Mouse (Mus musculus): Measurements from ENCODE around the gene Neurog2. TPM values are rescaled to one million over a fixed set of nuclear protein-coding genes. Genes with fewer than 3 reads are reported as not detected.

Neurog2 gene
- total RNA-seq, 2 experiments from 2014 or later, result not detected

DNA sequence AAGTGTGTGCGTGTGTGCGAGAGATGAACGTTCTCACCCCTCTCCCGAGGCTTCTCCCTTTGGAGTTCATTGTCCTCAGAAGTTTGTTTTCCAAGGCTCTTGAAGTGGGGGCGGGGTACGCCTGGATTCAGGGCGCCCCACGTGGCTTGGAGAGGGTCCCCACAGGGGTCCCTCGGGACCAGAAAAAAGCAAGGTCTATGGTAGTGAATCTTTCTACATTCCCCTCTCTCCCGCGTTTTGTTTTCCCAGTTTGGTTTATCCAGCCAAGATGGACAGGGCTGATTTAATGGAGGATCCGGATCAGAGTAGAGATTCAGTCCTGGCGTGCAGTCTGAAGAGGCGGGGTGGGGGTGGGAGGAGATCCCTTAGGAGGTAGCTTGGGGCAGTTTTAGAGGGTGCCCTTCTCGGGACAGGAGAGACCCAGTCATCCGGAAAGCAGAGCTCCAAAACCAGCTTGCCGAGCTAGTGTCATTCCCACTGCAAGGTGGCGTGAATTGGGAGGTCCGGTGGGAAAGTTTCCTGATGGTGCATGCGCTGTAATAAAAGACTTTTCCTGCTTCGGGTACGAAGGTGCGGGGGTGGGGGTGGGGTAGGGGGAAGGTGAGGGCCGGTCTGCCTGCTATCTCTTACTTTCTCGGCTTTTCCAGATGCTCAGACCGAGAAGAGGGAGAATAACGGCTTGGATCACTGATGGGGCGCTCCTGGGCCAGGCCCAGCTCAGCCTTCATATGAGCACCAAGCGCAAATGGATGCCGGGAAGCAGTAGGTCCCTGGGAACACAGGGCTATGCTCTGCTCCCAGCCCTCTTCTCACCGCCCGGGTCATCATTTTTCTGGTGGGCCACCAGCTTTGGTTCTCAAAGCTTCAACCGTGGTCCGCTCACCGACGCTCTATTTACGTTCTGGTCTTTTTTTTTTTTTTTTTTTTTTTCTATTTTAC, 8.1 kb downstream of the Neurog2 start:
- intact Hi-C loops (cut with DNase I; ENCODE audit: low total_unique reads), result no loop called here
- DNase-seq, result no peak

DNA sequence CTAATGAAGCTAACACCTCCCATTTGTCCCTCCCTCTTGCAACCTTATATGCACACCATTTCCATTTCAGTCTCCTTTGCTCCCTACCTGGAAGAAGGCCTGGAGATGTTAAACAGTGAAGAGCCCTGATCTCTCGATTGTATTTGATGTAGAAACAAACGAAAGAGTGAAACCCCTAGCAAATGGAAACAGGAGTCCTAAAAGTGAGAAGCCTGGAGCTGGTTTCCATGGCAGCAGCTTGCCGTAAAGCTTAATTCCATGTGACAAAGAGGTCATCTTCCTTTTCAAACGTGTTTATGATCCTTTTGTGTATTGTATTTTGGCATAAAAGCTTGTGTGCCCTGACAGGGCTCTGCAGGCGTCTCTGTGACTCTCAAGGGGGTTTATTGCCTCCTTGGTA, 9.3 kb downstream of the Neurog2 start:
- intact Hi-C loops (cut with DNase I; ENCODE audit: low total_unique reads), result no loop called here

DNA sequence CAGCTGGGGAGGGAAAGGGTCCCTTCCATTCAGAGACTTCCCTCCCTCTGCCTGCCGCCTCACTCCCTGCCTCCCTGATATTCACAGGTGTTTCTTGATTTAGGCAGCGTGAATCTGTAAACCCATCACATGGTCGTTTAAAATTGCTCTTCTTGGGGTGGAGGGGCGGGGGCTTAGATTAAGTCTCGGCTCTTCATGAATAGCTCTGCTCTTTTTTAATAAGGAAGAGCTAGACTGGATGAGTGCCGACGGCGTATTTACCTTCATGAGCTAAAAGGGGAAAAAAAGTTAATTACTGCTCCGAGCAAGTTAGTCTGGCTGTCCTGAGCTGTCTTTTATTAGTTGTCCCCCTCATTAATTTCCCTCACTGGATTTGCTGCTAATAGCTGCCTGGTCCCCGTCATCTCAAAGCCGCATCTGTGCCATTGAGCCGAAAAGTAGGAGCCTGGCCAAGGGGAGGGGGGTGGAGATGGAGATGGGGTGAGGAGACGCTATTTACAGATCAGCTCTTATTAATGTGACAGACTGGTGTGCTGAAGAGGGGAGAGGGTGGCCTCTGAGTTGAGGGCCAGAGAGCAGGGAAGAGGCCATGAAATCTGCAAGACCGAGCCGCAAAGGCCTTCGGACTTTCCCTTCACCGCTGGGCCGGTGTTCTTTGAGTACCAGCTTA, 13.4 kb downstream of the Neurog2 start:
- intact Hi-C loops (cut with DNase I; ENCODE audit: low total_unique reads), result no loop called here
- DNase-seq, result no peak

More for the DNA sequence above, 9.3 kb downstream of the Neurog2 start:
- DNase-seq, result no peak

DNA sequence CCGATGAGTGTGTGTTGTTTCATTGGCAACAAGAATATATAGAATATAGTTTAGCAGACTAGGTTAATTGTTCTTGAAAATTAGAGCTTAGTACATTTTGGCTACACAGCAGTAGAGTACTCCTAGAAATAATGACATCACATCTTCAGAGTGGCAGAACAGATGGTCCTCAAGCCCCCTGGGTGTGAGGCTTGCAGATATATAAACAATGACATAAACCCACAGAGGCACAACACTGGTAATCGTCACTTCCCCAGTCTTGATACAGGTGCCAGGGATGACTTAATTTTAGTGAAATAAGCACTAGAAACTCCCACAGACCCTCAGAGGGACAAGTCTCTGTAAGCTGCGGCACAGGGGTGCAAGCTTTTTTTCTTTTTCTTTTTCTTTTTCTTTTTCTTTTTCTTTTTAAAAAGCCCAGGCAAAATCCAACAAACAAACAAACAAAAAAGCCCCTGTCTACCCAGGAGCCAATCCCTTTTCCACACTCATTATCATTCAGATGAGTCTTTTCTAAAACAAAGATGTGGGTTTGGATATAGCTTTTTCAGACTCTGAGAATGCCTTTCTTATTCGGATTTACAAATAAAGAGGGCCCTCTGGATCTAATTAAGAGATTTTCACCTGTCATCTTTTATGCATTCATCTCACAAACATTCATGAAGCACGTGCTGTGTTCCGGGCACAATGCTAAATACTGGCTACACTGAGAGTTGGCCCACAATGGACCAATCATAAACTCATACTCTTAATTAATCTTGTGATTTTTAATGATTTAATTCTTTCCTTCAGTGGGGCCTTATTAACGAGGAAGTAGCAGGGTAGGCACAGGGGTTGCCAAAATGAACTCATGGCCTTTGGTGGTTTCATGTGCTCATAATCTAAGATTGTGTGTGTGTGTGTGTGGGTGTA, 19.1 kb downstream of the Neurog2 start:
- no peak for DNase-seq
- intact Hi-C loops (cut with DNase I; ENCODE audit: low total_unique reads), result no loop called here

DNA sequence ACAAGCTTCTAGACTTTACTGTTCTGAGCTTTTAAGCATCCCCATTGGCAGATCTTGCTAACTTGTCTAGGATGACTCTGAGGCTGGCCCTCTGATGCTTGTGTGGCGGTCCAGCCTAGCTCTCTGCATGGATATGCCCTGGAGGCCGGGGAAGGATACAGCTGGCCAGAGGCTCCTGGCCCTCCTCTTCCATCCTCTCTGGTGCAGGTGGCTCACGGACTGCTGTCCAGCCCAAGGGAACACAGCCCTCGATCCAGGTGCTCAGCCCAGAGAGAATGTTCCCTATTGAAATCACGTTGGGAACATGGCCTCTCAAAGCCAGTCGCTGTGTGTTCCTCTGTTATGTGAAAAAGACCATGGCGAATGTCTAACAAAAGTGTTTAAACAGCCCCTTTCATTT, 27.8 kb downstream of the Neurog2 start:
- DNase-seq, result no peak
- intact Hi-C loops (cut with DNase I; ENCODE audit: low total_unique reads), result no loop called here

DNA sequence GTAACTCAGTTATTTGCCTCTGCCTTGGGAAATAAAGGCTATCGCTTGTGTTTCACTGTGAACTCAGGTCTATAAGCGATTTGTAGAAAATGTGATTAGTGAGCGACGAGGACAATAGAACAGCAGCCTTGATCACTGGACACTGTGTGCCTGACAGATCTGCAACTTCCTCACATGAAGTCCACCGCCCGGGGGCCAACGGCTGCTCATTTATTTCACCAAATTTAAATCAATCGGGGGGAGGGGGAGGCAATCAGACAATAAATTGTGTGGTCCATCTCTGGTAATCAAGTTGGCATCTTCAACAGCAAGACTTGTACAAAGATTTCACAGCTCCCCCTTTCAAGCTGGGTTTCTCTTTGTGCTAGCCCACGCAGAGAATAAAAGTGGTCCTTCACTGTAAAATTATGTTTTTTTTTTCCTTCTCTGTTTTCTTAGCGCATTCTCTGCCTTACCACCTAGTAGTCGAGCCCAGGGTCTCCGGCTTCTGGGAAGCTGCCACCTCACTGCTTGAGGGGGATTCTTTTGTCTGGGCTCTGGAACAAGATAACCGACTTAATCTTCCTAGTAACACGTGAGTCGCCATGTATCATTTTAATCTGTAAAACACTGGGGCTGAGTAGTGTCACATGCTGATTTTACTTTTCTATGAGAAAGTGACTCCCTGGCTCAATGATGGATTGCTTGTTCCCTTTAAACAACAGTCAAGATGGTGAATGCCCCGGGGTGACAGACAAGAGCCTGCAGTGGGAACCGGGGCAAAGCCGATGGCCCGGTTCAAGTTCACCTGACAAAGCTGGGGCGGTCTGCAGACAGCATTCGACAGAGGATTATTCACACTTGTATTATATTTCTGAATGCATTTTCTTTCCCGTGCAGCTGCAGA, 29.0 kb downstream of the Neurog2 start:
- no peak for DNase-seq
- intact Hi-C loops (cut with DNase I; ENCODE audit: low total_unique reads), result no loop called here

DNA sequence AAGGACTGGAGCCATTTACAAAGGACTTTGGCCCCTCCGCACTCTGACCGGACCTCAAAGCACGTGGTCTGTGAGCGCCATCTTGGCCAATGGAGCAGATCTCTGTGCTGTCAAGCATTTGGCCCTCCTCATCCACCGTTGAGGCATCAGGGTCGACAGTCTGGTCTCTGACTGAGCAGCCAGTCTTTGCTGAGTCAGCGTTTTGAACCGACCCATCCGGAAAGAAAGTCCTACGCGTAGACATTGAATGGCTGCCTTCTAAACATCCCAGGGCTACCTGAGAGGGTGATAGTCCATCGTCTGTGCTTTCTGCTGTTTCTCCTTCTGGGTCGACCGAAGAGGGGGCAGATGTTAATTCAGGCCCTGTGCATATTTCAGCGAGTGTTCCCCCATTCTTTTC, 46.8 kb downstream of the Neurog2 start:
- intact Hi-C loops (cut with DNase I; ENCODE audit: low total_unique reads), result no loop called here
- no peak for DNase-seq

Other genes with a start within 250 kb of the Neurog2 start
- 100 to 1,000 TPM in 1 of 2 experiments, 10 to 100 TPM in 1; 98.1 to 119 TPM for gene Ank2, start 133.8 kb upstream of the Neurog2 start, total RNA-seq (2021)
- 10 to 100 TPM; 10.8 to 12.3 TPM for gene Larp7, start 79.8 kb upstream of the Neurog2 start, total RNA-seq (2021)
- gene Zgrf1, start 79.6 kb upstream of the Neurog2 start, total RNA-seq (2021), result 1 to 10 TPM in 1 of 2 experiments, under 1 TPM in 1; 1.00 to 1.4 TPM
- gene Alpk1, start 147.4 kb downstream of the Neurog2 start, total RNA-seq (2021), result 1 to 10 TPM in 1 of 2 experiments, under 1 TPM in 1; 0.93 to 1.7 TPM
- gene Tifa, start 156.7 kb downstream of the Neurog2 start, total RNA-seq (2021), result 1 to 10 TPM; 1.4 to 1.5 TPM
- 10 to 100 TPM; 15.3 to 16.4 TPM for gene Ap1ar, start 204.4 kb downstream of the Neurog2 start, total RNA-seq (2021)